Mouse (Mus musculus): ENCODE data around the gene Pi4k2a.

DNA sequence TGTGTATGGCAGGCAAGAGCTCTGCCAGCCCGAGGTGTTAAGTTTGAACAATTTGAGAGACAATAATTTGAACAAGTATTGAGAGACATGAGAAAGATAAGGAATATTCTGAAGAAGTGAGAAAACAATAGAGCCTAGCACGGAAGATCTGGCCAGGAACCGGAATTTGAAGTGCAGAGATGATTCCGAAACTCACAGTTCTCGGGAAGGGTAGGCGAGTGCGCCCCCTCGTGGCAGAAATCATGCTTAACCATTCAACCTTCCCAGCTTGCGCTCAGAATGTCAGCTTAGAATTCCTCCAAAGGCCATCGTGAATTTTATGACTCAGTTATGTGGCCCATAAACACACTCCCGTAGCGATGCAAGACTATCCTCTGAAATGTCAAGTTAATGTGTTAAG, 75.9 kb downstream of the Pi4k2a start:
- peak; percentile 81 for TF ChIP-seq CTCF (IDR thresholded peaks at IDR 0.05; ENCODE audit: control insufficient read depth, insufficient read depth, insufficient read length)
- no peak for TF ChIP-seq CEBPB (IDR thresholded peaks at IDR 0.05; ENCODE audit: low read depth)
